Mouse (Mus musculus): Measurements from ENCODE around the gene Ccnk. TPM values are rescaled to one million over a fixed set of nuclear protein-coding genes. Genes with fewer than 3 reads are reported as not detected.
A peak's percentile ranks its signal among the peaks of the same experiment; 100 is the strongest.

The Ccnk gene
- polyA plus RNA-seq, 1 experiment from 2014 or later = 3.4 TPM

GRCm38 (mm10) chr12:108233736-108234135 lies 54.4 kb downstream of the Ccnk start:
- no peaks in the 10 kb centered on the region for H3K9me3 ChIP-seq (replicated peaks)
- H3K4me3 ChIP-seq = no peak overlapping the region
- H3K27me3 ChIP-seq (ENCODE audit: low read depth, poor library complexity, severe bottlenecking) = peaks cover 55% of the 10 kb centered on the region
- no peak overlapping the region for H3K27ac ChIP-seq
- peaks cover 78% of the 10 kb centered on the region for H3K4me1 ChIP-seq
- WGBS = 69% methylated on average over 6 of the region's 6 CpGs
- no peak for DNase-seq (ENCODE audit: low spot score)
- H3K36me3 ChIP-seq = no peaks in the 10 kb centered on the region

GRCm38 (mm10) chr12:108234832-108235602 lies 55.6 kb downstream of the Ccnk start:
- Histone ChIP-seq H3K9me3 (replicated peaks) (no peaks in the 10 kb centered on the region), H3K36me3 (no peaks in the 10 kb centered on the region), H3K4me1 (peaks cover 81% of the 10 kb centered on the region), H3K27me3 (ENCODE audit: low read depth, poor library complexity, severe bottlenecking) (peaks cover 68% of the 10 kb centered on the region), H3K27ac (no peak overlapping the region), H3K4me3 (no peak overlapping the region)
- WGBS = 89% methylated on average over 14 of the region's 14 CpGs
- no peak for DNase-seq (ENCODE audit: low spot score)

- Histone ChIP-seq H3K4me1 (peaks cover 87% of the 10 kb centered on the region), H3K27me3 (ENCODE audit: low read depth, poor library complexity, severe bottlenecking) (peaks cover 72% of the 10 kb centered on the region), H3K4me3 (no peak overlapping the region), H3K36me3 (no peaks in the 10 kb centered on the region), H3K9me3 (replicated peaks) (no peaks in the 10 kb centered on the region), H3K27ac (no peak overlapping the region)
- no peak for DNase-seq (ENCODE audit: low spot score)
- WGBS = 87% methylated on average over 18 of the region's 18 CpGs
Measured at GRCm38 (mm10) chr12:108235976-108236555, 56.7 kb downstream of the Ccnk start.

- peaks cover 87% of the 10 kb centered on the region for H3K4me1 ChIP-seq
- no peaks in the 10 kb centered on the region for H3K9me3 ChIP-seq (replicated peaks)
- 79% methylated on average over 6 of the region's 6 CpGs for WGBS
- H3K36me3 ChIP-seq = no peaks in the 10 kb centered on the region
- no peak overlapping the region for H3K4me3 ChIP-seq
- peaks cover 86% of the 10 kb centered on the region for H3K27me3 ChIP-seq (ENCODE audit: low read depth, poor library complexity, severe bottlenecking)
- no peak overlapping the region for H3K27ac ChIP-seq
- DNase-seq (ENCODE audit: low spot score) = no peak
Measured at GRCm38 (mm10) chr12:108237300-108238006, 58.1 kb downstream of the Ccnk start.

- 76% methylated on average over 17 of the region's 17 CpGs for WGBS
- DNase-seq (ENCODE audit: low spot score) = no peak
- H3K27me3 ChIP-seq (ENCODE audit: low read depth, poor library complexity, severe bottlenecking) = peaks cover 90% of the 10 kb centered on the region
- peaks cover 81% of the 10 kb centered on the region for H3K4me1 ChIP-seq
- H3K4me3 ChIP-seq = no peak overlapping the region
- no peaks in the 10 kb centered on the region for H3K36me3 ChIP-seq
- H3K9me3 ChIP-seq (replicated peaks) = no peaks in the 10 kb centered on the region
- H3K27ac ChIP-seq = no peak overlapping the region
Measured at GRCm38 (mm10) chr12:108238395-108239035, 59.1 kb downstream of the Ccnk start.

- no peak overlapping the region for H3K27ac ChIP-seq
- peaks cover 79% of the 10 kb centered on the region for H3K4me1 ChIP-seq
- peaks cover 94% of the 10 kb centered on the region for H3K27me3 ChIP-seq (ENCODE audit: low read depth, poor library complexity, severe bottlenecking)
- H3K9me3 ChIP-seq (replicated peaks) = no peaks in the 10 kb centered on the region
- no peaks in the 10 kb centered on the region for H3K36me3 ChIP-seq
- H3K4me3 ChIP-seq = no peak overlapping the region
- no peak for DNase-seq (ENCODE audit: low spot score)
- 86% methylated on average over 5 of the region's 5 CpGs for WGBS
Measured at GRCm38 (mm10) chr12:108239441-108239840, 60.1 kb downstream of the Ccnk start.

- WGBS = 59% methylated on average over 13 of the region's 13 CpGs
- H3K27me3 ChIP-seq (ENCODE audit: low read depth, poor library complexity, severe bottlenecking) = peaks cover 94% of the 10 kb centered on the region
- peak overlapping the region; percentile 76 for H3K27ac ChIP-seq
- peaks cover 80% of the 10 kb centered on the region for H3K4me1 ChIP-seq
- DNase-seq (ENCODE audit: low spot score) = no peak
- peak overlapping the region; percentile 17; the same call in 1 of the 2 replicates for H3K4me3 ChIP-seq
- H3K36me3 ChIP-seq = no peaks in the 10 kb centered on the region
- no peaks in the 10 kb centered on the region for H3K9me3 ChIP-seq (replicated peaks)
Measured at GRCm38 (mm10) chr12:108240401-108240890, 61.1 kb downstream of the Ccnk start.

- Histone ChIP-seq H3K4me1 (peaks cover 83% of the 10 kb centered on the region), H3K4me3 (peak overlapping the region; percentile 17; the same call in 1 of the 2 replicates), H3K27ac (peak overlapping the region; percentile 76), H3K9me3 (replicated peaks) (no peaks in the 10 kb centered on the region), H3K36me3 (no peaks in the 10 kb centered on the region), H3K27me3 (ENCODE audit: low read depth, poor library complexity, severe bottlenecking) (peaks cover 94% of the 10 kb centered on the region)
- peak; percentile 72 for DNase-seq (ENCODE audit: low spot score)
- 26% methylated on average over 21 of the region's 21 CpGs for WGBS
Measured at GRCm38 (mm10) chr12:108240953-108241588, 61.7 kb downstream of the Ccnk start.

- H3K27ac ChIP-seq = 0 out of 2 replicates have a peak overlapping the region, but pooled peaks have one; percentile 76
- no peak for DNase-seq (ENCODE audit: low spot score)
- no peaks in the 10 kb centered on the region for H3K9me3 ChIP-seq (replicated peaks)
- WGBS = 50% methylated on average over 6 of the region's 6 CpGs
- H3K4me3 ChIP-seq = no peak overlapping the region
- H3K27me3 ChIP-seq (ENCODE audit: low read depth, poor library complexity, severe bottlenecking) = peaks cover 93% of the 10 kb centered on the region
- H3K4me1 ChIP-seq = peaks cover 85% of the 10 kb centered on the region
- H3K36me3 ChIP-seq = no peaks in the 10 kb centered on the region
Measured at GRCm38 (mm10) chr12:108241626-108242025, 62.2 kb downstream of the Ccnk start.

- 0 out of 2 replicates have a peak overlapping the region, but pooled peaks have one; percentile 3 for H3K27ac ChIP-seq
- peaks cover 86% of the 10 kb centered on the region for H3K4me1 ChIP-seq
- DNase-seq (ENCODE audit: low spot score) = no peak
- H3K4me3 ChIP-seq = no peak overlapping the region
- peaks cover 92% of the 10 kb centered on the region for H3K27me3 ChIP-seq (ENCODE audit: low read depth, poor library complexity, severe bottlenecking)
- WGBS = 88% methylated on average over 20 of the region's 20 CpGs
- H3K36me3 ChIP-seq = no peaks in the 10 kb centered on the region
- no peaks in the 10 kb centered on the region for H3K9me3 ChIP-seq (replicated peaks)
Measured at GRCm38 (mm10) chr12:108242243-108242745, 62.9 kb downstream of the Ccnk start.

GRCm38 (mm10) chr12:108244778-108245177 lies 65.4 kb downstream of the Ccnk start:
- H3K27ac ChIP-seq = peak overlapping the region; percentile 21

GRCm38 (mm10) chr12:108245579-108245978 lies 66.2 kb downstream of the Ccnk start:
- H3K27ac ChIP-seq = 0 out of 2 replicates have a peak overlapping the region, but pooled peaks have one; percentile 1

More at GRCm38 (mm10) chr12:108244778-108245177, 65.4 kb downstream of the Ccnk start:
- peaks cover 75% of the 10 kb centered on the region for H3K27me3 ChIP-seq (ENCODE audit: low read depth, poor library complexity, severe bottlenecking)
- H3K9me3 ChIP-seq (replicated peaks) = no peaks in the 10 kb centered on the region
- 13% methylated on average over 8 of the region's 8 CpGs for WGBS
- no peak for DNase-seq (ENCODE audit: low spot score)
- no peak overlapping the region for H3K4me3 ChIP-seq
- peaks cover 81% of the 10 kb centered on the region for H3K4me1 ChIP-seq
- no peaks in the 10 kb centered on the region for H3K36me3 ChIP-seq

More at GRCm38 (mm10) chr12:108245579-108245978, 66.2 kb downstream of the Ccnk start:
- Histone ChIP-seq H3K36me3 (no peaks in the 10 kb centered on the region), H3K9me3 (replicated peaks) (no peaks in the 10 kb centered on the region), H3K27me3 (ENCODE audit: low read depth, poor library complexity, severe bottlenecking) (peaks cover 71% of the 10 kb centered on the region), H3K4me3 (no peak overlapping the region), H3K4me1 (peaks cover 80% of the 10 kb centered on the region)
- no peak for DNase-seq (ENCODE audit: low spot score)
- 50% methylated on average over 9 of the region's 9 CpGs for WGBS
